Mouse (Mus musculus) yolk sac, embryonic 10.5 days (tissue): ENCODE results near the gene Hook1.
"Not testable (repeated sequence)": the region's sequence is repeated elsewhere in the genome, so short reads cannot be mapped to it uniquely, and the experiment has no call there.

ENCODE experiments used
- DNase-seq: peaks from one replicate; pipeline ENCODE4 v3.0.0-alpha.2; 2017; ENCODE audit warnings: low spot score

The Hook1 gene

DNA sequence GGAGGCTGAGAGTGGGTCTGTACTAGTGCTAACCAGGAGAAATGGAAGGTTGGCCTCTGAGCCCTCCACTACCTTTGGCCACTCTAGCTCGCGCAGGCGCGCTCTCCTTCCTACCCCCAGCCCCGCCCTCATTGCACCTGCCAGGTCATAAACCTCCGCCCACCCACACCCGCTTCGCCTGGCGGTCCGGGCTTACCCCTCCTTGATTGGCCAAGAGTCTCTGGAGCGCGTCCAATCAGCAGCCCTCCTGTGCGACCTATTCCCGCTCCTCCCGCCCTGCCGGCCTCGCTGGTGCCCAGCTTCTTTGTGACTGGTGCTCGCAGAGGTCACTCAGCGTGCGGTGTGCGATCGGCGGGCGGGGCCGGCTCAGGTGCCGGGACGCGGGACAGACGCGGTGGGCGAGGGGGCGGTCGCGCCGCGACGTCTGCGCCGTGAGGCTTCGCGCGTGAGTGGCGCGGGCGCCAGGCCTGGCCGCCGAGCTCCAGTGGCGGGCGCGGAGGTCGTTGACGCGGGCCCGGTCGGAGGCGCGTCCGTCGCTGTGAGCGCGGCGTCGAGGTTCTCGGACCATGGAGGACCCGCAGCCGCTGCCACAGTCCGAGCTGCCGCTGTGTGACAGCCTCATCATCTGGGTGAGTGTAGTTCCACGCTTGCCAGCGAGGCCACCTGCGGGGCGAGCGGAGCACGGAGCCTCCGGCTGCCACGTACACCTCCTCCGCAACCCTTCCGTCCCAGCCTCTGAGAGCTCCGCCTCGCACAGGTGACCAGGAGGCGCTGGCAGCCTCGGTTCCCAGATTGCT lies at the start of gene Hook1:
Gene Hook1 (plus strand): TSS at position 313 of the 797 bp plus-strand sequence.
- DNase-seq = peak; percentile 97

DNA sequence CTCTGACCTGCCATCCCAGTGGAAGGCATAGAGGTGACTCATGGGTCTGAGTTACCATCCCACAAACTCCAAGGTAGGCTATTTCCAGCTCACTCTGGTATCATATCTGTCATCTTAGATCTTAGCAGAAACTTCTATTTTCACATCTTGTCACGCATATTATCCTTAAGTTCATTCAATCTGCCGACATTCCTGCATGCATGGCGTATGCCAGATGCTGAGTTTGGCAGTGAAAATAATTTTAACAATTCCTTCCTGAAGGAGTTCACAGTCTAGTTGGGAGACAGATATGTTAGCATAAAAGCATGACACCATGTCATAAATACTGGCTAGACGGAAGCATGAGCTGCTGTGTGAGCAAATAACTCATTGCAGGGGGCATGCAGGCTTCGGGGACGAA lies 49.3 kb upstream of the Hook1 start:
- DNase-seq = no peak

DNA sequence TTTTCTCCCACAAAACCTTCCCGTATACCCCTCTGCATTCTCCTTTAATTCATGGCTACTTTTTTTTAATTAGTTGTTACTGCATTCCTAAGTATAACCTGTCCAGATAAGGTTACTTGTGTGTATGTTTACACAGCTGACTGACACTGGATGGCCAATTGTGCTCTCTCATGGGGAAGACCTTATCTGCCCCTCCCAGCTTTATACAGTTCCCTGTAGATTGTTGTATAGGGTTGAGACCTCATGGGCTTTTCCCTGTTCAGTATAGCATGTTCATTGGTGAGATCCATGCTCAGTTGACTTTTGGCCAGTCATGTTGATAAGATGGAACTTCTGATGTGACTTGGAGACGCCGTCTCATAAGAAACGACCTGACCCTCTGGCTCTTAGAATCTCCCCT lies 46.6 kb upstream of the Hook1 start:
- DNase-seq = no peak

DNA sequence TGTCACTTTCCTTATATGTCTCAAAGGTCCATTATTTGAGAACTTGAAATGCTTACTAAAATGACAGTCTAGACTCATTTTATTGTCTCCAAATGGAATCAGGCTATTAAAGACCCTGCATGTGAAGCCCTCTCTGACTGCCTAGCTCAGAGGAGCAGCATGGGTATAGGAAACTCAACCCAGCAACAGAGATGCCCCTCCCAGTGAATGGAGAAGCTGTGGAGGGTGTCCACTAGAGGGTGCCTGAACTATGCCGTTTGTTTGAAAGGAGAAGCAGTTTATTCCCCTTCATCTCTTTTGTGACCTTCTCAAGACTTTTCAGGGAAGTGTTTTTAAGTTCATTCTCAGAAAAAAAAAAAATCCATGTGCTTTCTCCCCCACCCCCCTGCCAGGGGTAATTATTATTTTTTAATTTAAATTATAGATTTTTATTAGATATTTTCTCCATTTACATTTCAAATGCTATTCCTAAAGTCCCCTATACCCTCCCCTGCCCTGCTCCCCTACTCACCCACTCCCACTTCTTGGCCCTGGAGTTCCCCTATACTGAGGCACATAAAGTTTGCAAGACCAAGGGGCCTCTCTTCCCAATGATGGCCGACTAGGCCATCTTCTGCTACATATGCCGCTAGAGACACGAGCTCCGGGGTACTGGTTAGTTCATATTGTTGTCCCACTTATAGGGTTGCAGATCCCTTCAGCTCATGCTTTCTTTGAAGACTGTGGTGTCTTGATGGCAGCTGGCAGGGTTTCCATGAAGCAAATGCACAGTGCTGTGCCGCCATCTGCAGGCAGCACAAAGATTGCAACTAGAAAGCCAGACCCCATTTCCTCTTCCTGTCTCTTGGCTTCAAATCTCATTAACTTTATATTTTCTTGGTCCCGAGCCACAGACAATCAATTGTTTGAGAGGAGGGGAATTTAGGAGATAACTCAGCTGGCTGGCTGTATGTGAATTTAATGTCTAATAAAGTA lies 42.5 kb upstream of the Hook1 start:
- peak; percentile 47 for DNase-seq

DNA sequence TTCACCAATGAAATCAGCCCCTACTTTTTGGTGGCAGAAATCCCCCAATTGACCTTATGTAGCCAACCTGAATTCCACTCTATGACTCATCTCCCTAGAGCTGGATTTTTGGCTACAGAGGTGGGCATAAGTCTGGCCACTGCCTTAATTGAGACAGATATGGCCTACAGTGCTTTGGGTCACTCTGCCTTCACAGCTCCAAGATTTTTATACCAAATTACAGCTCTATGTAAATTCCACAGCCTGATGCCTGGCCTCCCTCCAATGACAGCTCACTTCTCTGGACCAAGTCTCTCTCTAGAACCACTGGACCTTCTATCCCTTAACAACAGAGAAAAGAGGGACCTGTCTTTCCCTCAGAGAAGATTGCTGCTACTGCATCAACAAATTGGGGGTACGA lies 38.2 kb upstream of the Hook1 start:
- no peak for DNase-seq

DNA sequence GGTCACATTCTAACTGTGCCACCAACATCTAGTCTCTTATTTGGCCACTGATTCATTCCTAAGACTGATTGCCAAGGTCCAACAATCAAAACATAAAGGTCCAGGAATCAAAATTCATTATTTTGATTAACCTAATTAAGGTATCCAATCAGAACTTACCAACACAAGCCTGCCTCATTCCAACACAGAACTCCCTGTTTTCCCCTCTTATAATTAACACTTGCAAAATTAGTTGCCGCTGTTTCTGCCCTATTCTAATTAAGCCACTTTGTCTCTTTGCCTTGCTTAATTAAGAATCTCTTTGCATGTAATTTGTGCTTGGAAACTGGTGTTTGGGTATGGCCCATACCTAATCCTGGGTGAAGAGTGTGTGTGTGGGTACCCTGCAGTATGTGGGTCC lies 37.1 kb upstream of the Hook1 start:
- DNase-seq = no peak

DNA sequence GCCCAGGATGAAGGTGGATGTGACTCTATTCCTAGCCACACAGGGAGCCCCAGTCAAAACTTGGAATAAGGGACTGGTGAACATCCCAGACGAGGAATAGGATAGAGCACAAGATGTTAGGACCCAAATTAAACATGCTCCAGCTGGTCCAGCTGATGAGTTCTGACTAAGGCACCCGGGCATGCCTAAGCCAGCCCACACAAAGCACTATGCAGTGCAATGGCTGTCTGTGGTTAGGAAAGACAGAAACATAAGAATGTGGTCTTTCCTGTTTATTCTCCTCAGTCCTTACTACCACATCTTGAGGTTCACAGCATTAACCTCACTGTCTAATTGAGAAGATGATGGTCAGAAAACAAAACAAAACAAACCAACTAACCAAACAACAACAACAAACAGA lies 35.7 kb upstream of the Hook1 start:
- no peak for DNase-seq

DNA sequence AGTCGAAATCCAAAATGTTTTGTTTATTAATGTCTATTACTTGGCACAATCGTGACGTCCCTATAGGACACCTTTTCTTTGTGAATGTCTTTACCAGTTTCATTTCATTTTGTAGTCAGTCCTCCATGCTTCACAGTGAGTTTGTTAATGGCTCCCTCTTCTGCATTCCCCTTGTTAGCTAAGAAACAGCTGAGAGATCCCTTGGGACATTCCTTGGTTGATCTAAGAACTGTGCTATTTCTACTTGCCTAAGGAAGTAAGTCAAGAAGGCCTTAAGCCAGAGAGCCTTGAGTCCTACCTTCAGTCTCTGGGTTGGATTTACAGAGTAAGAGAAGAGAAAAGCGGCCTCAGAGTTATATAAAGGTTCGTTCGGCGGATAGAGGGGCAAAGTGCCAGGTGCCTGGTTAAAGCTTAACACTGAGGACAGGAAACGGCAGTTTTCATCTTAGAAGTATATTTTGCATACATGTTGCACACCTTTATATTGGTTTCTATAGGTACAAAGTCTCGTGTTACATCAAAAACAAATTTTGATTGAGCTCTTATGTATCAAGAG lies 33.2 kb upstream of the Hook1 start:
- no peak for DNase-seq

DNA sequence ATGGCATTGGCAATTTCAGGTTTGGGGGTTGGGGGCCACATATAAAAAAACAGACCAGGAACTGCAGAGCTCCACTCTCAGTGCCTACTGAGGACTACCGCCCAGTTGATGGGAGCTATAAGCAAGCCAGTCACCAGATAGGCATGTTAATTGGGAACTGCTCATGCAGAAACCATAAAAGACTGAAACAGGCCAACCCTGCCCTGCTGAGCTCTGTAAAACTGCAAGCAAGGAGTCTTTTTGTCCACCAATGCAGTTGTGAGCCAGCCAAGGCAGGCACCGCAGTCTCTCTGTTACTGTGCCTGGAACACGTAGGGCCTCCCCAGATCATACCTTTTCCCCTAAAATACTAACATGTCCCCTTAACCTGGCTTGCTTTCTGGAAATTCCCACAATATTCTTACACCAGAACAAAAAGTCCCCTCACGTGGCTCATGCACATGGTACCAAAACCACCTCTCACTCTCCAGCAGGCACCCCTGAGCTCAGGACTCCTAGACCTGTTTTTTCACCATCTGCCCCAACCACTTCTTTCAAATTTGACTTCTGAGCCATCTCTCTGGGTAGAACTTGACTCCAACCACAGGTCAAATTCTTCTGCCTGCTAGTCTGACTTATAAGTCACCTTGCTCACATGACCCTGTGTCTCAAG lies 32.5 kb upstream of the Hook1 start:
- no peak for DNase-seq

DNA sequence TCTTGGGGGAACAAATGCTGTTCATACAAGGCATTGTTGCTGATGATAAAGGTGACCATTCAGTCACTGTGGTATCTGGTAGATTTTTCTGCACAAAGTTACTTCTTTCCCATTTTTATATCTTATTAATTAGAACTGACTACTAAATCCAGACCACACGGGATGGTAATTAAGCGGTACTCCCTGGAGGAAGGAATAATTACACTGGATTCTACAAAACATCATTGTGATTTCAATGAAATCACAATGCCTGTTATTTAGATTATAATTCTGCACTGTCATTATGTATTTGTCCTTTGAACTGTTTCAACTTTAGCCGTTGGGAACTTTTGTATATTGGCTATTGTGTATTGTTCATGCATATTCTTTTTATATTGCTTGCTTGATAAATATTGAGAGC lies 28.3 kb upstream of the Hook1 start:
- no peak for DNase-seq

DNA sequence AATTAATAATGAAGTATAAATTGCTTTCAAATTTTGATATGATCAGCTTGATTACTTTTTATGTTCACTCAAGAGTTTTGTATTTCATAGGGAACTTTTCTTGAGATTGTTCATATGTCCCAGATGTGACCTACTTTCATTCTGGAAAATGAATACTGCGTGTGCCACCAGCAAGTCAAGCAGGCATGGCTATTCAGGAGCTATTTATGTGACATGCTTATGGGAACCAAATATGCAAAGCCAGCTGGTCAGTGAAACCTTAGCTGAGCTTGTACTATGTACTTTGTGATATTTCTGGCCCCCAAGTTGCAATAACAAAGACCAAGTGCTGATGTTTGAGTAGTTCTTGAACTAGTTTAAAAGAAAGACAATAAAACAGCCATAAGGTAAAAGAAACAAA lies 19.1 kb upstream of the Hook1 start:
- no peak for DNase-seq

DNA sequence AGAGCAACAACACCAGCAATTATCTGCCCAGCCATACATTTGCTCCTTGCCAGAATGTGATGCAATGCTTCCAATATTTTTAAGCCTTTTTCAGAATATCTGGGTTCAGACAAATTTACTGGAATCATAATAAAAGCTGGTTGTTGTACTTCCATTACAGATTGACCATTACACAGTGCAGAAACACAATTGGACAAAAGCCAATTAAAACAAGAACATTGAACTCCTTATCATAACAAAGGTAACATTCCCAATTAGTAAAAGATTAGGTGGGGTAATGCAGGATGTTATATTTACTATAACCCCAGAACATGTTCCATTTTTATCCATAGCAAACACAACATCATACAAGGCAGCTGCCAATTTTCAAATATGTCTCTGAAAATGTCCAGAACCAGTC lies 13.7 kb upstream of the Hook1 start:
- DNase-seq = no peak

DNA sequence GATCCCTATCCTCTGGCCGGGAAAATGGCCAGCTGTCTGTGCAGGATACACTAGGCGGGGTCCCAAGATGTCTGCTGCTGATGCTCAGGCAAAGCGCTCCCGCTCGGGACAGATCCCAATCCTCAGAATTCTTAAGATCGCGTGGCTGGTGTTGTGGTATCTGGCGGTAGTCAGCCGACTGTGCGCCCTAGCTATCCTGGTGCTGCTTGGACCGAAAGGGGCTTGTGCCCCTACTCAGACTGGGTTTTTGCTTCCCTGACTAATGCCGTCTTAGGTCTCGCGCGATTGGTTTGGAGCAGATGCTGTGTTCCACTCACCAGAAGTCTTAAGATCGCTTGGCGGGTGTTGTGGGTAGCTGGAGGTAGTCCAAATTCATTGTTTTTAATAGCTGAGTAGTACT lies 15.2 kb downstream of the Hook1 start:
- not testable (repeated sequence) for DNase-seq

DNA sequence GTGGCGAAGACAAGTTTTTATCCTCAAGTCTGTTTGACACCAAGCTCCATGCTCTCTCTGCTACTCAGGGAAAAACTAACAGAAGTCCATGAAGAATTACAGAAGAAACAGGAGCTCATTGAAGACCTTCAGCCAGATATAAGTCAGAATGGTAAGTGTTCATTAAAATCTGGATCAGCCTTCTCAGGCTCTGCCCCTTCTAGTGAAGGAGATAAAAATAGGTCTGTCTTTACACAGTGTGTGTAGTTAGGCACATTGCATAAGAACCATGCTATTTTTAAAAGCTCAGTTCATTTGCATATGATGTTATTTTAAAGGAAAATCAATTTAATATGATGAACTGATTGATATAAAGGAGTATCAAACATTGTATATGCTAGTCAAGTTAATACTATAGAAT lies 49.8 kb downstream of the Hook1 start:
- no peak for DNase-seq

DNA sequence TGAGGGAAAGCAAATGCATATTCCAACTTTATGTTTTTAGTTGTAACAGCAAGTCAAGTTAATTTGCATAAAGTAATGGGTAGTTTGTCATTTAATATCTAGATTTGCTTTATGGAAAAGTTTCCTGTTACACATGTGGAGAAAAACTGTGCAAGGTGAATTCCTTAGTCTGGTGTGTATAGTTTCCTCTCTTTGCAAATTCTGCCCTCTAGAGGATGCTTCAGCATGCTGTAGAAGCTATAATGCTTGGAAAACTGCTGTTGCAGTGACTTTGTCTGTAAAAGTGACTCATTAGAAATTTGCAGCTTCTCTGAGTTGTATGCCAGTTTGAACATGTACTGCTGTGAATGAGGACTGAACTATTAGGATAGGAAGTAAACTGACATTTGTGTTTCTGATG lies 55.8 kb downstream of the Hook1 start:
- no peak for DNase-seq

DNA sequence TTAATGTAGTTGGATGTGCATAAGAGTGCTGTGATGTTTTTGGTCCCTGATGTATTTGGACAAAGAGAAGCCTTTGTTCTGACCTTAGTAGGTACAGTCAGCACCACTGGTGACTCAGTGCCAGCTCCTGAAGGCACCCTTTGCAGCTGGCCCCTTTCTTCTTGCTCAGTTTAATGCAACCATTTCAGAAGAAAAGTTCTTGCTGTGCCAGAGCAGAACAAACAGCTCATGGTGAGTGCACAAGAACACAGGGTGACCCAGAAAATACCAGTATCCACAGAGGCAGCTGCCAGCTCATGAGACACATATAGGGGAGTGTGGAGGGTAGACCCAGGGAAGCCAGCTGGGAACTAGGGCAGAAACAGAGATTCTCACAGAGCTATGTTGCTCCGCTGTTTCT lies 61.4 kb downstream of the Hook1 start:
- DNase-seq = no peak

DNA sequence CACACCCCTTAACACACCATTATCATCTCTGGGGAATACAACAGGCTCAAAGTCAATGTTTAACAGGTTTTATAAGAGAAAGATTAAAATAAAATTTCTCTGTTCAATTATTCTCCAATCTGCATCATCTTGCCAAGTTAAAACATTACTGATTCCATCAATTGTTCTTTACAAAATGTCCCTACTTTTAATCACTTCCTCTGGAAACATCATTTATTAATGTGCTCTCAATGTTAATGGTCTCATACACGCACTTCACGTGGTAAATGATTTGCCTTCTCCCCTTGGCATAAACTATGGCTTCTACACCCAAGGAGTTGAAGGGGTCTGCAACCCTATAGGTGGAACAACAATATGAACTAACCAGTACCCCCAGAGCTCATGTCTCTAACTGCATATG lies 93.1 kb downstream of the Hook1 start:
- no peak for DNase-seq

DNA sequence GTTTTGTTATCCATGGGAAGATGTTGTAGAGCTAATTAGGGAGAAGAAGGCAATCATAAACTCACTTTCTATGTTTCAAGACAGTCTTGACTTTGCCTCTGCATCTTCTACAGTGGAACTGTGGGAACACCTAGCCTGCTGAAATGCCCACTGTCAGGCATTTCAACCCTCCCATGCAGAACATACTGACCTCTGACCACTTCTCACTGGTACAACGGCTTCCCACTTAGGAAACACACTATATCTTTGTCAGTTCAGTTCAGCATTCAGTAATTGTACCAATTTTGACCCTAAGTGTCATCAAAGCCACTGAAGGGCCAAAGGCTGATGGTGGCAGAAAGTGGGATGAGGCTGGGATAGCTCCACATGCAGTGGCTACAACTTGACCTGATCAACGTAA lies 95.0 kb downstream of the Hook1 start:
- DNase-seq = no peak
